Mouse (Mus musculus) brain, embryonic 14.5 days (tissue): ENCODE measurements around the gene Eps8. TPM values are rescaled to one million over a fixed set of nuclear protein-coding genes. Genes with fewer than 3 reads are reported as not detected.
A peak's percentile ranks its signal among the peaks of the same experiment; 100 is the strongest.
"Not testable (repeated sequence)": the region's sequence is repeated elsewhere in the genome, so short reads cannot be mapped to it uniquely, and the experiment has no call there.

Experiments
- DNase-seq: peaks from one replicate; pipeline ENCODE4 v3.0.0-alpha.2; 2011; ENCODE audit warnings: low read depth
- CTCF ChIP-seq: fragments of 200-500 bp; IDR thresholded peaks from 2 replicates; pipeline ENCODE4 v1.5.1; 2012; ENCODE audit warnings: inconsistent platforms, mild to moderate bottlenecking, moderate library complexity, borderline replicate concordance; ENCODE audit not compliant: insufficient read depth, insufficient read length; ENCODE audit errors: extremely low read depth
- POLR2A ChIP-seq: fragments of 200-500 bp; IDR thresholded peaks from 2 replicates; pipeline ENCODE4 v1.6.1; 2012; ENCODE audit warnings: mild to moderate bottlenecking, inconsistent platforms, borderline replicate concordance; ENCODE audit not compliant: poor library complexity, insufficient read depth, insufficient read length, severe bottlenecking; ENCODE audit errors: extremely low read depth
- polyA plus RNA-seq: library from polyadenylated mRNA; depleted of rRNA; stranded (reverse); fragments of >200 nt; gene quantifications from 2 replicates; pipeline ENCODE4 v1.2.3, GENCODE M21; 2012; rRNA removed

Gene Eps8
- polyA plus RNA-seq, 1 experiment, result 8.0 TPM

DNA sequence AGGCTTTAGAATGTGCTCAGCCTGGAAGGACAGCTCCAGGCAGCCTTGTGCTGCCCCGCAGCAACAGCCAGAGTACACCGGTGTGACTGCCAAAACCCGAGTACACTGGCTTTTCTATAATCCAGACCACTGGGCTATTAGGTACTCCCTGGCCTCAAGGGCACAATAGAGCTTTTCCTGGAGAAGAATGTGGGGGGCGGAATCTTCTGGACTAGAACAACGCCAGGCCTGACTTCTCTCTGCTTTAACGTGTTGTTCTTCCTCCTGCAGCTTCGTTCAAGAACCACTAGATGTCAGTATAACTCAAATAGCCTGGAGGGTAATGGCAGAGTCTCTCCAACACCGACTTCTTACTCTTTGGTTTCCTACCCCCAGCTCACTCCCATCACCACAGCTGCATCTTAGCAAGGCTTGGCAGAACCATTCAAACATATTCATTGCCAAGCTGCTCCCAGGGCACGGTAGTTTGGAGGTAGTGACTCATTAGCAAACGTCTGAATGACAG lies 199.1 kb downstream of the Eps8 start:
- DNase-seq, result peak; percentile 82
- TF ChIP-seq CTCF (peak; percentile 80), POLR2A (no peak)

DNA sequence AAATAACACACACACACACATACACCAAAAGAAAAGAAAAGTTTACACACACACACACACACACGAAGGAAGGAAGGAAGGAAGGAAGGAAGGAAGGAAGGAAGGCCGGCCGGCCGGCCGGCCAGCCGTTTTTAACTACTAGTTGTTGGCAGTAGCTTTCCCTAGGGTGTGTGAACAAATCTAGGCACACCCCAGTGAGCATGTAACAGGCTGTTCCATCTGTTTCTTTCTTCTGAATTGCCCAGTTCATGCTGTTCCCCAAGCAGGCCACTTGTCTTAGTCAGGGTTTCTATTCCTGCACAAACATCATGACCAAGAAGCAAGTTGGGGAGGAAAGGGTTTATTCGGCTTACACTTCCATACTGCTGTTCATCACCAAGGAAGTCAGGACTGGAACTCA lies 208.6 kb downstream of the Eps8 start:
- not testable (repeated sequence) for DNase-seq

DNA sequence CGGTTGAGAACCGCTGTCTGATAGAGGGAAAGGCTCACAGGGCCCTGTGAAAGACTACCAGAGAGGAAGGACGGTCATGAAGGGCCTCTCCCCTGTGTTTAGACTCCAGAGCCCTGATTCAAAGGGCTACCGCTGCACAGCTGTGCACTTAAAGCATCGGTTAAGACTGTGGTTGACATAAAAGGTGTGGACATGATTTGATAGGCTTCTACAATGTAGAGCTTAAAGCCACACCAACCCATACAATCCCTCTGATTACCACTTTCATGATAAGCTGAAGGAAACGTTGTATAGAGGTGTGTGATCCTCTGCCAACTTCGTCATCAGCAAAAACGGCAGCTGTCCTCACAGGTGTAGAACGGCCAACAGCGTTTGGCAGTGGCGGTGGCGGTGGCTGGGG lies 211.6 kb downstream of the Eps8 start:
- no peak for DNase-seq
- TF ChIP-seq POLR2A (no peak), CTCF (no peak)

DNA sequence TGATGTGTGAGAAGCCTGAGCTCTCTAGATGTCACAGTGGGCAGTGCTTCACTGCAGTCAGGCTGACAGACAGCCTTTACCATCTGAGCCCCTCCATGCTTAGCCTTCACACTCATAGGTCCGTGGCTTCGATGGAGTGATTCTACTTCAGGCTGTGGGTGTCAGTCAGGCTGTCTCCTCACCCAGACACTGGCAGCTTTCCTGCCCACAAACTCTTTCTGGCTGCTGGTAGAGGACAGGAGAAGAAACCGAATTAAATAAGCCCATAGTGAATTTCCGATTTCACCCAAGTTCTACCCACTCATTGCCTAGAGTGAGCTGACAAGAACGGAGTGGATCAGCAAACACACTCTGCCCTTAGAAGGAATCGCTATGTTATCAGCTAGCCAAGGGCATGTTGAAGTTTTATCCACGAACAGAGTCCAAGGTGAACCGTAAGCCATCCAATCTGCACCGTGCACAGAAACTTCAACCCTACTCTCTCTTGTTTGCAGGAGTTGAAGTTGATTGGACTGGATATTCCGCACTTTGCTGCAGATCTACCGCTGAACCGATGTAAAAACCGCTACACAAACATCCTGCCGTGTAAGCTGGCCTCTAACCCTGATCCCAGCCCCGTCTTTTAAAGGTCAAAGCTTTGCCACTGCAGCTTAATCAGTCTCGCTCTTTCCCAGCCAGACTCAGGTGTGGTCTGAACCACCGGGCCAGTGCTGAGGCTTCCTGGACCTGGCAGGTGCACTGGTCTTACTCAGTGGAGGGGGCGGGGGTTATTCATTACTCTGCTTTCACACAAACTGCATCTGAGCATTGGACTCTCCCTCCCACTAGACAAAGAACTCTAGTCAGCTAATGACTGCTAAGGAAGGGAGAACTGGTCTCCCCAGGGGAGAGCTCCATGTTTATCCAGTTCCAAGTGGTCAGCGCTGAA lies 213.9 kb downstream of the Eps8 start:
- no peak for DNase-seq
- TF ChIP-seq POLR2A, result no peak
- no peak for TF ChIP-seq CTCF

DNA sequence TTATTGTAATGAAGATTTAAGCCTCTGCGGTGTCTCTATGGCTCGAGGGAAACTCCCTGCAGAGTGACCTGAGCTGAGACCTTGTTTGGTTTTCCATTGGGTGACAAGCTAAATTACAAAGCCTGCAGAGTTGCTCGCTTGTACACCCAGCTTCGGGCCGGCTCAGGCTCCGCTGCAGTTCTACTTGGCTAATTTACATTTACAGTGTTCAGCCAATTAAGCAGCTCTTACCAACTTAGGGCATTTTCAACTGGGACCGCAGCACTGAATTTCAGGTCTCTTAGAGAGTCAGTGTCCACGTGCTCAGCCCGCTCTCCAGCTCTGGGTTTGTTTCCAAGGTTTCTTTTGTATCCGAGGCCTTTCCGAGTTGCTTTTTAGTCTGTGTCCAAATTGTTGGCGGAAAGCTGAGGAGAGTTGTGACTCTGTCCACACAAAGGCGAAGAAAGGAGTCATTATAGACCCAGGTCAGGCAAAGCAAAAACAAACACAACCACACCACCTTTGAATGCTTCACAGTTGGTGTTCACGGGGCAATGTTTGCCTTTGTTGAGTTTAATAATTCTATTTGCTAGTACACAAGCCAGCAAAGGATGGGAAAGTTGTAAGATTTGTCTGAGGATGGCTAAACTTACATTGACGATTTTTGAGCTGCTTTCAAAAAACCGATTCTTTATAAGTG lies 216.6 kb downstream of the Eps8 start:
- TF ChIP-seq POLR2A, result no peak
- TF ChIP-seq CTCF, result no peak
- DNase-seq, result peak; percentile 90

DNA sequence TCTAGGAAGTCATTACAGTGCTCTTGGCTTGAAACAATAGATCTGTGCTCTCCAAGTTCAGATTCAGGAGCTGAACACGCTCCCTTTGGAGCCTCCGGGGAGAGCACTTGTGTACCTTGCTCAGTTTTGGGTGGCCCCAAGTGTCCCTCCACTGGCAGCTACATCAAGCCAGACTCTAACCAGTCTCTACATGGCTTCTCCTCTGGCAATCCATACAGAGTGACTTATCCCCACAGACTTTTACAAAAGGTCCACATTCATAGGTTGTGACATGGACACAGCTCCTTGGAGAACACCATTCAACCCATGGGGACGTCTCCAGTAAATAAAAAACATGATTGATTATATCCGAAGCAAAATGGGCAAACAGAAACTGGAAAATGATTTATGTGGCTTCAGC lies 217.2 kb downstream of the Eps8 start:
- TF ChIP-seq CTCF, result no peak
- no peak for TF ChIP-seq POLR2A
- no peak for DNase-seq

- DNase-seq, result peak; percentile 92
- TF ChIP-seq CTCF (no peak), POLR2A (no peak)
These were observed 221.0 kb downstream of the Eps8 start for GRCm38 (mm10) chr6:137433521-137434137.

Other genes with a start within 250 kb of the Eps8 start
- 68.0 and 75.4 TPM in 2 replicates for gene Strap, start 80.2 kb upstream of the Eps8 start, polyA plus RNA-seq
- 6.0 and 6.4 TPM in 2 replicates for gene Dera, start 99.7 kb upstream of the Eps8 start, polyA plus RNA-seq